Comparison of ENCODE assay signal across 8 mouse cellular contexts in the genomic region with DNA sequence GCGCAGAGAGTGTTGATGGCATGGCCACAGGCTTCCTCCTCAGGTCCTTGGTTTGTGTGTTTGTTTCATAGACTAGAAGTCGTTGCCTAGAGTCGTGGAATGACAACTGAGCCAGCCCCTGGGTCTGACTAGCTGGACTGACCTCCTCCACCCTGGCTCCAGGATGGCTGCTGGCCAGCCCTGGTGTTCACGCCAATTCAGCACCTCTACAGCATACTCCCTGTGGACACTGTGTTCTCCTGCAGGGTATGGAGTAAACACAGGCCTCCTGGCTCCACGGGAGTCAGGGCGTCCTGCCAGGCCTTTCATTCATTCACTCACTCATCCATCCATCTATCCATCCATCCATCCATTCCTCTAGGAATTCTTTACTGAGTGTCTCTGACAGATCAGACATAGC. TPM values are rescaled to one million over a fixed set of nuclear protein-coding genes. Genes with fewer than 3 reads are reported as not detected.
DNase-seq lines count a peak whose midpoint lies in the region; ATAC-seq lines count a peak whose summit lies in the region.

No protein-coding gene starts in this region.

- peak; percentile 35; the same call in 1 of the 2 replicates for ATAC-seq in hindbrain, embryonic 14.5 days (ENCODE audit: low FRiP score)
- ATAC-seq in intestine, embryonic 16.5 days, result no peak

- peak; percentile 65 for DNase-seq in adrenal gland, adult 2 months
- DNase-seq in adrenal gland, postnatal 4 days (ENCODE audit: low spot score in 2 of 2), result no peak
- peak; percentile 52 to 70 for DNase-seq in right cerebral cortex, postnatal 10 days (ENCODE audit: low spot score in 2 of 2)
- no peak for DNase-seq in right cerebral cortex, adult 2 months (ENCODE audit: low spot score in 2 of 2)
- no peak for DNase-seq in hindbrain, embryonic 14.5 days (ENCODE audit: low spot score)
- DNase-seq in lung, postnatal 10 days, result peak; percentile 78
- DNase-seq in embryo, embryonic 10.5 days (ENCODE audit: low spot score), result no peak

- no peak overlapping the region for H3K9ac ChIP-seq in hindbrain, embryonic 14.5 days
- no peak overlapping the region for H3K9ac ChIP-seq in intestine, embryonic 16.5 days (ENCODE audit: low read depth, low read length)

- peak overlapping the region; percentile 43; the same call in 1 of the 2 replicates for H3K27ac ChIP-seq in hindbrain, embryonic 14.5 days
- no peak overlapping the region for H3K27ac ChIP-seq in intestine, embryonic 16.5 days (ENCODE audit: low read length)

- H3K36me3 ChIP-seq in hindbrain, embryonic 14.5 days (replicated peaks; ENCODE audit: control insufficient read depth, insufficient read depth), result no peaks in the 10 kb centered on the region
- H3K36me3 ChIP-seq in intestine, embryonic 16.5 days (ENCODE audit: control insufficient read depth, insufficient read depth, low read length), result no peaks in the 10 kb centered on the region

- WGBS in hindbrain, embryonic 14.5 days, result 50% methylated on average over 6 of the region's 6 CpGs
- WGBS in intestine, embryonic 16.5 days, result 54% methylated on average over 6 of the region's 6 CpGs

- no peaks in the 10 kb centered on the region for H3K9me3 ChIP-seq in hindbrain, embryonic 14.5 days (ENCODE audit: control insufficient read depth, low read length)
- no peaks in the 10 kb centered on the region for H3K9me3 ChIP-seq in intestine, embryonic 16.5 days (ENCODE audit: control insufficient read depth, low read length)

- no peak overlapping the region for H3K4me3 ChIP-seq in hindbrain, embryonic 14.5 days (replicated peaks; ENCODE audit: low read length)
- H3K4me3 ChIP-seq in intestine, embryonic 16.5 days (ENCODE audit: low read length), result no peak overlapping the region

- H3K4me1 ChIP-seq in hindbrain, embryonic 14.5 days (replicated peaks; ENCODE audit: control insufficient read depth, insufficient read depth, low read length), result peaks cover 12% of the 10 kb centered on the region
- H3K4me1 ChIP-seq in intestine, embryonic 16.5 days (ENCODE audit: control insufficient read depth, insufficient read depth, low read length), result peaks cover 28% of the 10 kb centered on the region

- H3K4me2 ChIP-seq in hindbrain, embryonic 14.5 days (replicated peaks), result no peak overlapping the region
- no peak overlapping the region for H3K4me2 ChIP-seq in intestine, embryonic 16.5 days (ENCODE audit: low read depth, low read length)

- no peaks in the 10 kb centered on the region for H3K27me3 ChIP-seq in hindbrain, embryonic 14.5 days (ENCODE audit: control insufficient read depth, insufficient read depth, low read length)
- no peaks in the 10 kb centered on the region for H3K27me3 ChIP-seq in intestine, embryonic 16.5 days (replicated peaks; ENCODE audit: control insufficient read depth, insufficient read depth, low read length)

RNA-seq across cellular contexts. Expression of a gene that starts 22.9 kb away (rescaled TPM):
- total RNA-seq in adrenal gland, adult 2 months (2021), result 100 to 1,000 TPM; 136 to 202 TPM
- 83.4 and 111 TPM in 2 replicates for polyA plus RNA-seq in adrenal gland, adult 2 months (2012; rRNA removed)
- total RNA-seq in adrenal gland, postnatal 4 days (2021), result 10 to 100 TPM; 70.6 to 81.5 TPM
- polyA plus RNA-seq in hindbrain, embryonic 14.5 days (2014; fragmentation: Nextera tagmentation; extraction: Ambion mirVana), result 47.0 and 53.8 TPM in 2 replicates
- polyA plus RNA-seq in intestine, embryonic 16.5 days (2015; fragmentation: Nextera tagmentation; extraction: Ambion mirVana), result 27.4 and 32.7 TPM in 2 replicates

RNA-seq across cellular contexts. Expression of a gene that starts 46.7 kb away (rescaled TPM):
- 10 to 100 TPM; 32.6 to 43.7 TPM for total RNA-seq in adrenal gland, adult 2 months (2021)
- 73.8 and 79.8 TPM in 2 replicates for polyA plus RNA-seq in adrenal gland, adult 2 months (2012; rRNA removed)
- 10 to 100 TPM; 14.3 to 15.0 TPM for total RNA-seq in adrenal gland, postnatal 4 days (2021)
- 15.7 and 16.2 TPM in 2 replicates for polyA plus RNA-seq in hindbrain, embryonic 14.5 days (2014; fragmentation: Nextera tagmentation; extraction: Ambion mirVana)
- polyA plus RNA-seq in intestine, embryonic 16.5 days (2015; fragmentation: Nextera tagmentation; extraction: Ambion mirVana), result 5.9 and 6.3 TPM in 2 replicates

Comparison
In these comparisons a context has a peak if more than half of its experiments do, and no peak if none do; other contexts are left out.
1. DNase-seq: peak in adrenal gland, adult 2 months (single experiment), right cerebral cortex, postnatal 10 days (2 of 2) and lung, postnatal 10 days (single experiment); none in adrenal gland, postnatal 4 days (0 of 2), right cerebral cortex, adult 2 months (0 of 2), hindbrain, embryonic 14.5 days (single experiment) and embryo, embryonic 10.5 days (single experiment).